Mouse (Mus musculus) MEL (cell line): ENCODE data around the gene Hectd4. TPM values are rescaled to one million over a fixed set of nuclear protein-coding genes. Genes with fewer than 3 reads are reported as not detected.

Experiments
- DNase-seq: peaks from one replicate; pipeline ENCODE4 v3.0.0; 2011; ENCODE audit warnings: low read depth, low spot score
- H3K27ac ChIP-seq: 2 replicates; pipeline ENCODE4 v1.5.1; 2012; ENCODE audit warnings: low read depth, mild to moderate bottlenecking, control low read depth, low read length, moderate library complexity; ENCODE audit not compliant: control insufficient read depth
- H3K27me3 ChIP-seq, 2 experiments: fragments of 150-350 bp in 1 of 2; sonication (generic) in 1 of 2; 2 replicates each; pipeline ENCODE4 v1.6.1; 2012; ENCODE audit warnings: low read length in 2 of 2, mild to moderate bottlenecking in 2 of 2, improper control_type of control experiment in 1 of 2, moderate library complexity in 1 of 2; ENCODE audit not compliant: insufficient read depth in 2 of 2, control insufficient read depth in 1 of 2
- H3K36me3 ChIP-seq, 2 experiments: 2 replicates each; pipeline ENCODE4 v1.6.1; 2012 to 2014; ENCODE audit warnings: low read length in 2 of 2, improper control_type of control experiment in 1 of 2, inconsistent platforms in 1 of 2, mild to moderate bottlenecking in 1 of 2; ENCODE audit not compliant: insufficient read depth in 2 of 2, control insufficient read depth in 1 of 2
- H3K4me1 ChIP-seq, 2 experiments: fragments of 150-350 bp in 1 of 2; sonication (generic) in 1 of 2; 2 replicates each; pipeline ENCODE4 v1.6.1; 2012; ENCODE audit warnings: low read length in 2 of 2, improper control_type of control experiment in 1 of 2, mild to moderate bottlenecking in 1 of 2; ENCODE audit not compliant: insufficient read depth in 2 of 2, control insufficient read depth in 1 of 2
- H3K4me3 ChIP-seq, 2 experiments: fragments of 150-350 bp in 1 of 2; sonication (generic) in 1 of 2; 2 replicates each; pipeline ENCODE4 v1.5.1; 2012; ENCODE audit warnings: low read depth in 2 of 2, low read length in 2 of 2, mild to moderate bottlenecking in 2 of 2, moderate library complexity in 2 of 2, control low read depth in 1 of 2, improper control_type of control experiment in 1 of 2; ENCODE audit not compliant: control insufficient read depth in 1 of 2, insufficient read depth in 1 of 2
- H3K79me2 ChIP-seq: 2 replicates; pipeline ENCODE4 v1.6.1; 2012; ENCODE audit warnings: mild to moderate bottlenecking, low read length, moderate library complexity; ENCODE audit not compliant: control insufficient read depth, poor library complexity, insufficient read depth
- H3K9ac ChIP-seq: 2 replicates; pipeline ENCODE4 v1.6.1; 2012; ENCODE audit warnings: low read depth, mild to moderate bottlenecking, control low read depth, low read length, moderate library complexity; ENCODE audit not compliant: control insufficient read depth, poor library complexity, severe bottlenecking
- H3K9me3 ChIP-seq: fragments of 150-350 bp; sonication (generic); replicated peaks from 2 replicates; pipeline ENCODE4 v1.6.1; 2012; ENCODE audit warnings: mild to moderate bottlenecking, low read length, improper control_type of control experiment, moderate library complexity; ENCODE audit not compliant: insufficient read depth
- BHLHE40 ChIP-seq: IDR thresholded peaks from 2 replicates; pipeline ENCODE4 v1.6.1; 2012; ENCODE audit warnings: low read depth, mild to moderate bottlenecking, inconsistent platforms, low read length, improper control_type of control experiment, borderline replicate concordance
- CHD2 ChIP-seq: IDR thresholded peaks from 2 replicates; pipeline ENCODE4 v1.6.1; 2011; ENCODE audit warnings: low read length, improper control_type of control experiment
- ELF1 ChIP-seq: IDR thresholded peaks from 2 replicates; pipeline ENCODE4 v1.6.1; 2014; ENCODE audit warnings: low read depth, mild to moderate bottlenecking, inconsistent platforms, low read length, improper control_type of control experiment, moderate library complexity
- EP300 ChIP-seq, 2 experiments: IDR thresholded peaks; 2 replicates each; pipeline ENCODE4 v1.6.1; 2011; ENCODE audit warnings: improper control_type of control experiment in 2 of 2, low read length in 2 of 2, low read depth in 1 of 2, mild to moderate bottlenecking in 1 of 2
- ETS1 ChIP-seq: IDR thresholded peaks from 2 replicates; pipeline ENCODE4 v1.6.1; 2012; ENCODE audit warnings: low read depth, mild to moderate bottlenecking, inconsistent platforms, low read length, improper control_type of control experiment, moderate library complexity
- GABPA ChIP-seq: IDR thresholded peaks from 2 replicates; pipeline ENCODE4 v1.6.1; 2012; ENCODE audit warnings: low read depth, mild to moderate bottlenecking, inconsistent platforms, low read length, improper control_type of control experiment, moderate library complexity
- HCFC1 ChIP-seq: IDR thresholded peaks from 2 replicates; pipeline ENCODE4 v1.6.1; 2012; ENCODE audit warnings: low read depth, mild to moderate bottlenecking, inconsistent platforms, low read length, improper control_type of control experiment, moderate library complexity
- KAT2A ChIP-seq: conservative IDR thresholded peaks from 2 replicates; pipeline ENCODE4 v1.6.1; 2012; ENCODE audit warnings: low read depth, low read length, improper control_type of control experiment, inconsistent platforms
- MAFK ChIP-seq: IDR thresholded peaks from 2 replicates; pipeline ENCODE4 v1.6.1; 2011; ENCODE audit warnings: low read depth, mild to moderate bottlenecking, low read length, improper control_type of control experiment, borderline replicate concordance
- MAX ChIP-seq: IDR thresholded peaks from 2 replicates; pipeline ENCODE4 v1.6.1; 2011; ENCODE audit warnings: low read length, improper control_type of control experiment
- MEF2A ChIP-seq: IDR thresholded peaks from 2 replicates; pipeline ENCODE4 v1.6.1; 2014; ENCODE audit warnings: low read depth, mild to moderate bottlenecking, inconsistent platforms, low read length, improper control_type of control experiment; ENCODE audit not compliant: poor library complexity, insufficient replicate concordance, severe bottlenecking; ENCODE audit errors: extremely low read depth
- MXI1 ChIP-seq: IDR thresholded peaks from 2 replicates; pipeline ENCODE4 v1.6.1; 2011; ENCODE audit warnings: mild to moderate bottlenecking, low read depth, low read length, improper control_type of control experiment
- POLR2A ChIP-seq, 2 experiments: IDR thresholded peaks; 2 replicates each; pipeline ENCODE4 v1.6.1; 2011 to 2012; ENCODE audit warnings: low read length in 2 of 2, mild to moderate bottlenecking in 2 of 2, control low read depth in 1 of 2, improper control_type of control experiment in 1 of 2, low read depth in 1 of 2, moderate library complexity in 1 of 2; ENCODE audit not compliant: control insufficient read depth in 1 of 2, insufficient read depth in 1 of 2, poor library complexity in 1 of 2
- POLR2AphosphoS2 ChIP-seq: IDR thresholded peaks from 2 replicates; pipeline ENCODE4 v1.6.1; 2011; ENCODE audit warnings: low read length, improper control_type of control experiment
- POLR2AphosphoS5 ChIP-seq: IDR thresholded peaks from 2 replicates; pipeline ENCODE4 v1.6.1; 2012; ENCODE audit warnings: low read depth, borderline replicate concordance, mild to moderate bottlenecking, inconsistent platforms, low read length, moderate library complexity, mixed read lengths
- SIN3A ChIP-seq: IDR thresholded peaks from 2 replicates; pipeline ENCODE4 v1.6.1; 2012; ENCODE audit warnings: low read length, improper control_type of control experiment, inconsistent platforms
- TBP ChIP-seq: IDR thresholded peaks from 2 replicates; pipeline ENCODE4 v1.8.0; 2011; ENCODE audit warnings: low read depth, low read length, improper control_type of control experiment
- USF2 ChIP-seq, 2 experiments: IDR thresholded peaks; 2 replicates each; pipeline ENCODE4 v1.6.1; 2011 to 2012; ENCODE audit warnings: improper control_type of control experiment in 2 of 2, low read length in 2 of 2, borderline replicate concordance in 1 of 2, inconsistent platforms in 1 of 2, low read depth in 1 of 2, mild to moderate bottlenecking in 1 of 2; ENCODE audit not compliant: insufficient read depth in 1 of 2
- ZC3H11A ChIP-seq: IDR thresholded peaks from 2 replicates; pipeline ENCODE4 v1.6.1; 2012; ENCODE audit warnings: low read depth, mild to moderate bottlenecking, inconsistent platforms, low read length, improper control_type of control experiment
- ZKSCAN1 ChIP-seq: IDR thresholded peaks from 2 replicates; pipeline ENCODE4 v1.6.1; 2012; ENCODE audit warnings: low read depth, mild to moderate bottlenecking, inconsistent platforms, low read length, improper control_type of control experiment, moderate library complexity
- ZNF384 ChIP-seq: IDR thresholded peaks from 2 replicates; pipeline ENCODE4 v1.6.1; 2012; ENCODE audit warnings: low read depth, mild to moderate bottlenecking, inconsistent platforms, low read length, improper control_type of control experiment
- polyA plus RNA-seq, 2 experiments: library from polyadenylated mRNA; stranded (reverse) in 1 of 2; unstranded in 1 of 2; fragments of >175 nt in 1 of 2; fragments of >200 nt in 1 of 2; gene quantifications; 2 replicates each; pipeline versions ENCODE4 v1.2.1 to v1.2.4; 2012; ENCODE audit warnings: low replicate concordance in 2 of 2, low read depth in 1 of 2; ENCODE audit not compliant: insufficient read length in 2 of 2, insufficient read depth in 1 of 2, missing spikeins in 1 of 2
- total RNA-seq: library from RNA; depleted of rRNA; stranded (reverse); fragments of 300-350 nt; gene quantifications from 2 replicates; pipeline ENCODE4 v1.2.3, GENCODE M21; 2012

The Hectd4 gene
- total and polyA plus RNA-seq, 3 experiments, result 7.0 to 10.8 TPM; not detected in 1

DNA sequence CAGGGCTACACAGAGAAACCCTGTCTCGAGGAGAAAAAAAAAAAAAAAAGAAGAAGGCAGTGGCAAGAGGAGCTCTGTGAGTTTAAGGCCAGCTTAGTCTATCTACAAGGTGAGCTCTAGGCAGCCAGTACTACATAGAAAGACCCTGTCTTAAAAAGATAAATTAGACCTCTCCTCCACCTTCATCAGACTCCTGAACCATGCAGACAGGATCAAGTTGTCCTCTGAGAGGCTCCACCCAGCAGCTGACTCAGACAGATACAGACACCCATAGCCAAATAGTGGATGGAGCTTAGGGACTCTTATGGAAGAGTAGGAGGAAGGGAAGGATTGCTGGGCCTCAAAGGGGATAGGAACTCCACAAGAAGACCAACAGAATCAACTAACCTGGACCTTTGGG lies 25.8 kb upstream of the Hectd4 start:
- Histone ChIP-seq H3K4me1 (peaks cover 8 to 25% of the 10 kb centered on the region in 2 experiments), H3K36me3 (peaks cover 0 to 28% of the 10 kb centered on the region in 2 experiments; a peak in 2 of 4 replicates), H3K79me2 (peaks cover 18% of the 10 kb centered on the region), H3K4me3 (no peak overlapping the region), H3K27me3 (no peaks in the 10 kb centered on the region), H3K27ac (no peak overlapping the region), H3K9me3 (no peaks in the 10 kb centered on the region), H3K9ac (no peak overlapping the region)
- TF ChIP-seq EP300 (IDR thresholded peaks at IDR 0.05; ENCODE audit: low read depth in 1 of 2, low read length in 2 of 2) (no peak), USF2 (IDR thresholded peaks at IDR 0.05; ENCODE audit: borderline replicate concordance in 1 of 2, insufficient read depth in 1 of 2, low read depth in 1 of 2, low read length in 2 of 2) (no peak), BHLHE40 (no peak), MEF2A (no peak), MXI1 (no peak), ZKSCAN1 (no peak), POLR2AphosphoS2 (no peak), CHD2 (no peak), ETS1 (no peak), KAT2A (no peak), SIN3A (no peak), ZC3H11A (no peak), ELF1 (no peak), HCFC1 (no peak), ZNF384 (no peak), POLR2AphosphoS5 (no peak), MAFK (no peak), TBP (no peak), GABPA (no peak)
- no peak for DNase-seq

DNA sequence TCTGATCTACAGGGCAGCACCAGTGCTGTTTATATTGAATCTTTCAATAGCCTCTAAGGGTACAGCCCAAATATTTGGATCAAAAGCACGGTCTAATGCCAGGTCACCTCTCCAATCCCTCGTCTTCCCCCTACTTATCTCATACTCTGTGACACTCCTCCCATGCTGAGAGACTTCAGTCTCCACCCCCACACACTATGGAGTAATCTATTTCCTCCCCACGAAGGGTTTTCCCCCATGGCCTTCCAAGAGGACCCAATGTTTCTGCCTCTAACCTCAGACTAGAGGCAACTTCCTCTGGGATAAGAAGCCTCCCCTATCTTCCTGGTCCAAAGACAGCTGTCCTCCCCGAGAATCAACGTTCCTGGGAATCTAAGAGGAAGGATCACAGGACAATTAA lies 23.3 kb upstream of the Hectd4 start:
- H3K27me3 ChIP-seq, result no peaks in the 10 kb centered on the region
- TF ChIP-seq POLR2A (IDR thresholded peaks at IDR 0.05; ENCODE audit: control insufficient read depth in 1 of 2, insufficient read depth in 1 of 2, low read depth in 1 of 2, low read length in 2 of 2, poor library complexity in 1 of 2), result 0 out of 4 replicates have a peak, but pooled peaks of 1 of the 2 experiments have one; percentile 30
- peak; percentile 45; the same call in 1 of the 2 replicates for TF ChIP-seq TBP
- TF ChIP-seq EP300 (IDR thresholded peaks at IDR 0.05; ENCODE audit: low read depth in 1 of 2, low read length in 2 of 2), result no peak
- TF ChIP-seq MAX, result 0 out of 2 replicates have a peak, but pooled peaks have one; percentile 28
- no peaks in the 10 kb centered on the region for H3K9me3 ChIP-seq
- peak overlapping the region; percentile 12 to 34; a peak in 3 of 4 replicates for H3K4me3 ChIP-seq
- DNase-seq, result peak; percentile 65
- peak overlapping the region; percentile 38 for H3K9ac ChIP-seq
- H3K4me1 ChIP-seq, result peaks cover 8 to 19% of the 10 kb centered on the region in 2 experiments
- H3K79me2 ChIP-seq, result no peaks in the 10 kb centered on the region; the same call in 1 of the 2 replicates
- H3K27ac ChIP-seq, result peak overlapping the region; percentile 59
- peaks cover 0 to 25% of the 10 kb centered on the region in 2 experiments; a peak in 2 of 4 replicates for H3K36me3 ChIP-seq
